Mouse (Mus musculus) activated CD4-positive, CD25-positive, alpha-beta regulatory T cell (primary cell): Measurements from ENCODE around the gene Mthfd1l. TPM values are rescaled to one million over a fixed set of nuclear protein-coding genes. Genes with fewer than 3 reads are reported as not detected.

Source experiments
- polyA plus RNA-seq, 2 experiments: library from polyadenylated mRNA; unstranded; fragments of 100-300 nt; shearing (Covaris generic); gene quantifications; one replicate each; pipeline ENCODE4 v1.2.1; 2017

Gene Mthfd1l
- polyA plus RNA-seq = 10 to 100 TPM; 17.9 to 25.6 TPM

GRCm38 (mm10) chr10:3972981-3973588 is at the start of gene Mthfd1l:
Gene Mthfd1l, plus strand, starts transcription at chr10:3973118.

Other genes starting within 250 kb of the Mthfd1l start
- gene Plekhg1, start 232.8 kb upstream of the Mthfd1l start, polyA plus RNA-seq = under 1 TPM in 1 of 2 experiments, not detected in 1; 0.12 TPM